Mouse (Mus musculus) E14TG2a.4 (cell line): ENCODE measurements at regions not wholly inside any gene's neighbourhood (a gene's known extent, or its start where the extent isn't known, plus 50 kb on each side); places are given as distances from the start of the nearest gene placed in this dataset.

Experiments
- CTCF ChIP-seq: conservative IDR thresholded peaks from 2 replicates; pipeline ENCODE4 v1.5.1; 2014; ENCODE audit warnings: low read length
- POU5F1 ChIP-seq: IDR thresholded peaks from 2 replicates; pipeline ENCODE4 v1.6.1; 2014; ENCODE audit warnings: low read length, borderline replicate concordance

GRCm38 (mm10) chr3:38280876-38281275 lies 203.8 kb downstream of the Ankrd50 start:
- TF ChIP-seq CTCF = no peak
- no peak for TF ChIP-seq POU5F1
